Mouse (Mus musculus) bone marrow macrophage, adult 2 months (primary cell): ENCODE results near the gene Nudt8. TPM values are rescaled to one million over a fixed set of nuclear protein-coding genes. Genes with fewer than 3 reads are reported as not detected.

Source experiments
- H3K27ac ChIP-seq: 2 replicates; pipeline ENCODE4 v1.5.1; 2012; ENCODE audit warnings: low read depth, low read length; ENCODE audit not compliant: insufficient read depth
- H3K4me1 ChIP-seq: 2 replicates; pipeline ENCODE4 v1.6.1; 2012; ENCODE audit warnings: low read length; ENCODE audit not compliant: control insufficient read depth, insufficient read depth
- H3K4me3 ChIP-seq: 2 replicates; pipeline ENCODE4 v1.5.1; 2012; ENCODE audit warnings: mild to moderate bottlenecking, low read length, moderate library complexity; ENCODE audit not compliant: insufficient read depth
- CTCF ChIP-seq: IDR thresholded peaks from 2 replicates; pipeline ENCODE4 v1.5.1; 2012; ENCODE audit warnings: low read depth, mild to moderate bottlenecking, low read length, moderate library complexity
- POLR2A ChIP-seq: IDR thresholded peaks from 2 replicates; pipeline ENCODE4 v1.6.1; 2012; ENCODE audit warnings: mild to moderate bottlenecking, low read depth, low read length, borderline replicate concordance
- polyA plus RNA-seq: library from polyadenylated mRNA; stranded (reverse); fragments of >200 nt; gene quantifications from 2 replicates; pipeline ENCODE4 v1.2.4, GENCODE M21; 2012; ENCODE audit not compliant: missing spikeins, insufficient read depth, insufficient read length

Gene Nudt8
- polyA plus RNA-seq, 1 experiment, result 7.0 TPM

GRCm38 (mm10) chr19:3985261-3985681 is 15.1 kb upstream of the Nudt8 start:
- Histone ChIP-seq H3K4me1 (peaks cover 5% of the 10 kb centered on the region; the same call in 1 of the 2 replicates), H3K4me3 (no peak overlapping the region), H3K27ac (no peak overlapping the region)
- TF ChIP-seq CTCF (no peak), POLR2A (no peak)

DNA sequence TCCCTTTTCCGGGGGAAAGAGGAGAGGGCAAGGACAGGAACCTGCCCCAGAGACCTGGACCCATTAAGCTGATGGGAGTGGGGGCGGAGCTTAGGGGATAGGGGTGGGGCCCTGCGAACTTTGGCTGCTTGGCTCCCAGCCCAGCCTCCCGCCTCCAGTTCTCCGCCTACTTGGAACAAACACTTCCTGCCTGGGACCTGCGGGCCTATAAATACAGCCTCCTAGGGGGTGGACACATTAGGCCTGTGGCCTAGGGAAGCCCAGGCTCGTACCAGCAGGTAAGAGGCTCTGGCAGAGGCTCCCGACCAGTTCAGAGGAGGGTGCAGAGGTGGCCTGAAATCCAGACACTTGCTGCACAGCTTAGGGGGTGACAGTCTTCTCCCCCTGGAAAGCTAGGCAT is 14.0 kb upstream of the Nudt8 start, which contains the start of gene Acy3:
TSS of gene Acy3 (plus strand) at position 237 of the 400 bp plus-strand sequence.
- H3K4me3 ChIP-seq, result no peak within 1 kb of the TSS
- no peak for TF ChIP-seq POLR2A
- TF ChIP-seq CTCF, result no peak
- H3K4me1 ChIP-seq, result peaks cover 5% of the 10 kb centered on the region; the same call in 1 of the 2 replicates
- no peak within 1 kb of the TSS for H3K27ac ChIP-seq

DNA sequence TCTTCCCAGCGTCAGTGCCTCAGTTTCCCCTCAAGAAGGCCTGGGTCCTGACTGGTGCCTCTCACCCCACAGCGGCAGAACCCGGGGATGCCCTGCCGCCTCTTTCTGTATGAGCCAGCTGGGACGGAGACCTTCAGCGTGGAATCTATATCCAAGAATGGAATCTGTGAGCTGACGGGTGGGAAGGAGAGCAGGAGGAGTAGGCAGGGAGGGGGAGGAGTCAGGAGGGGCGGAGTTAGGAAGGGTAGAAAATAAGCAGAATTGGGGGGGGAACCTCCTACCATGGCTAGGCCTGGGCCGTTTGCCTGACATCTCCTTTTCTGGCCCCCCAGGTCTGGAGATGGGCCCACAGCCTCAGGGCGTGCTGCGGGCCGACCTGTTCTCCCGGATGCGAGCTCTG is 12.3 kb upstream of the Nudt8 start:
- H3K4me3 ChIP-seq, result no peak overlapping the region
- TF ChIP-seq CTCF, result no peak
- H3K27ac ChIP-seq, result no peak overlapping the region
- H3K4me1 ChIP-seq, result peaks cover 5% of the 10 kb centered on the region; the same call in 1 of the 2 replicates

GRCm38 (mm10) chr19:3988750-3989149 is 11.6 kb upstream of the Nudt8 start:
- no peak for TF ChIP-seq POLR2A
- TF ChIP-seq CTCF, result no peak
- H3K4me1 ChIP-seq, result peaks cover 5% of the 10 kb centered on the region; the same call in 1 of the 2 replicates
- no peak overlapping the region for H3K27ac ChIP-seq
- no peak overlapping the region for H3K4me3 ChIP-seq

- no peak overlapping the region for H3K4me3 ChIP-seq
- peaks cover 5% of the 10 kb centered on the region; the same call in 1 of the 2 replicates for H3K4me1 ChIP-seq
- no peak overlapping the region for H3K27ac ChIP-seq
- TF ChIP-seq CTCF, result no peak
- no peak for TF ChIP-seq POLR2A
Observed at GRCm38 (mm10) chr19:3990804-3991203, 9.6 kb upstream of the Nudt8 start.

- peaks cover 6% of the 10 kb centered on the region for H3K4me1 ChIP-seq
- no peak overlapping the region for H3K4me3 ChIP-seq
- H3K27ac ChIP-seq, result no peak overlapping the region
- no peak for TF ChIP-seq CTCF
- no peak for TF ChIP-seq POLR2A
Observed at GRCm38 (mm10) chr19:3991562-3991961, 8.8 kb upstream of the Nudt8 start.

- Histone ChIP-seq H3K4me1 (peaks cover 3% of the 10 kb centered on the region), H3K27ac (no peak overlapping the region), H3K4me3 (no peak overlapping the region)
- no peak for TF ChIP-seq CTCF
- TF ChIP-seq POLR2A, result no peak
Observed at GRCm38 (mm10) chr19:3991966-3992365, 8.4 kb upstream of the Nudt8 start.

GRCm38 (mm10) chr19:3992416-3992815 is 8.0 kb upstream of the Nudt8 start, which contains the start of gene Tbx10:
TSS of gene Tbx10 (plus strand) at chr19:3992752.
- Histone ChIP-seq H3K4me3 (no peak within 1 kb of the TSS), H3K4me1 (peaks cover 3% of the 10 kb centered on the region), H3K27ac (no peak within 1 kb of the TSS)
- no peak for TF ChIP-seq POLR2A
- no peak for TF ChIP-seq CTCF

DNA sequence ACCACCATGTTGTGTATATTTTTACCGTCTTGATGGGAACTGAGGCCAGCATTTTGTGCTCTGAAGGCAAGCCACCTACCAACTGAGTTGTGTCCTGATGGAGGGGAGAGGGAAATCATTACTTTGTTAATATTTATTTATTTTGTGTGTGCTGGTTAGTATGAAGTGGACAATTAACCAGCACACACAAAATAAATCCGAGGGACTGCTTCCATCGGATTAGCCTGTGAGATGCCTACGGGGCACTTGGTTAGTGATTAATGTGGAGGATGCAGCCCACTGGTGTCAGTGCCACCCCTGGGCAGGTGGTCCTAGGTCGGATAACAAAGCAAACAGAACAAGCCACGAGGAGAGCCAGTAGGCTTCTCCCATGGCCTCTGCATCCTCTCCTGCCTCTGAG is 5.4 kb upstream of the Nudt8 start:
- no peak overlapping the region for H3K4me3 ChIP-seq
- no peak overlapping the region for H3K27ac ChIP-seq
- TF ChIP-seq CTCF, result no peak
- peaks cover 17% of the 10 kb centered on the region for H3K4me1 ChIP-seq

- Histone ChIP-seq H3K27ac (no peak overlapping the region), H3K4me3 (no peak overlapping the region), H3K4me1 (peaks cover 17% of the 10 kb centered on the region)
- no peak for TF ChIP-seq CTCF
- TF ChIP-seq POLR2A, result no peak
Observed at GRCm38 (mm10) chr19:3995505-3995904, 4.9 kb upstream of the Nudt8 start.

DNA sequence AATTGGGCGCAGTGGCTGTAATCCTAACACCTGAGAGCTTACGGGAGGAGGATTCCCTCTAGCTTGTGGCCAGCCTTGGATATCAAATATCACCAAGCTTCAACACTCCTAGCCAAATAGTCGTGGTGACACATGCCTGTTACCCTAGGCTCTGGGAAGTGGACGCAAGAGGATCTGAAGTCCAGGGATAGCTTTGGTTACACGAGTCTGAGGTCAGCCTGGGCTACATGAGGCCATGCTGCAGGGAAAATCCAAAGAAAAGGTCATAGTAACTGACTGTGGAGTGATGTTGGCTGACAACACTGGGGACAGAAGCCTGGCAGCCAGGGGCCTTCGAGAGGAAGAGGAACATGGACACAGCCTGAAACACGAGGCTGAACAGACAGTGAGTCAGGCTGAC is 4.3 kb upstream of the Nudt8 start:
- Histone ChIP-seq H3K4me1 (peaks cover 19% of the 10 kb centered on the region), H3K27ac (no peak overlapping the region), H3K4me3 (no peak overlapping the region)
- no peak for TF ChIP-seq CTCF
- TF ChIP-seq POLR2A, result no peak
